ENCODE assay signal across 12 mouse cellular contexts in genomic region chr4:105206102-105206501, GRCm38 (mm10). TPM values are rescaled to one million over a fixed set of nuclear protein-coding genes. Genes with fewer than 3 reads are reported as not detected.
DNase-seq lines count a peak whose midpoint lies in the region; ATAC-seq and TF ChIP-seq lines count a peak whose summit lies in the region.
"Had no signal": no experiment of that assay in that cellular context is flagged by ENCODE, and none has a peak within 500 bp of the region (broad histone marks: within the 10 kb centered on the region; RNA-seq: fewer than 3 reads in every experiment).

No protein-coding gene starts in this region.

- TF ChIP-seq POLR2A in limb, embryonic 14.5 days (IDR thresholded peaks at IDR 0.05; ENCODE audit: borderline replicate concordance, extremely low read depth, insufficient read depth, insufficient read length) = no peak

- H3K4me1 ChIP-seq in kidney, embryonic 15.5 days = peaks cover 66% of the 10 kb centered on the region
- peaks cover 60% of the 10 kb centered on the region for H3K4me1 ChIP-seq in forebrain, embryonic 13.5 days
- peaks cover 58% of the 10 kb centered on the region for H3K4me1 ChIP-seq in limb, embryonic 14.5 days (ENCODE audit: control insufficient read depth, insufficient read depth, low read length)

- H3K27me3 ChIP-seq in kidney, embryonic 15.5 days = no peaks in the 10 kb centered on the region
- no peaks in the 10 kb centered on the region for H3K27me3 ChIP-seq in forebrain, embryonic 13.5 days
- H3K27me3 ChIP-seq in limb, embryonic 14.5 days (ENCODE audit: control insufficient read depth, insufficient read depth, low read length) = no peaks in the 10 kb centered on the region
- H3K27me3 ChIP-seq: CH12.LX had no signal

- no peak overlapping the region for H3K4me3 ChIP-seq in kidney, embryonic 15.5 days (replicated peaks)
- H3K4me3 ChIP-seq in forebrain, embryonic 13.5 days = no peak overlapping the region
- no peak overlapping the region for H3K4me3 ChIP-seq in limb, embryonic 14.5 days (replicated peaks; ENCODE audit: low read length)
- H3K4me3 ChIP-seq: myocyte had no signal

- peak overlapping the region; percentile 78 for H3K27ac ChIP-seq in kidney, embryonic 15.5 days
- H3K27ac ChIP-seq in forebrain, embryonic 13.5 days = 0 out of 2 replicates have a peak overlapping the region, but pooled peaks have one; percentile 11
- peak overlapping the region; percentile 58; the same call in 1 of the 2 replicates for H3K27ac ChIP-seq in limb, embryonic 14.5 days (replicated peaks; ENCODE audit: low read depth, low read length)

- peaks cover 33% of the 10 kb centered on the region for H3K36me3 ChIP-seq in kidney, embryonic 15.5 days
- peaks cover 37% of the 10 kb centered on the region for H3K36me3 ChIP-seq in forebrain, embryonic 13.5 days (ENCODE audit: poor library complexity, severe bottlenecking)
- peaks cover 39% of the 10 kb centered on the region for H3K36me3 ChIP-seq in limb, embryonic 14.5 days (ENCODE audit: control insufficient read depth, insufficient read depth, low read length)

- no peak overlapping the region for H3K4me2 ChIP-seq in kidney, embryonic 15.5 days
- no peak overlapping the region for H3K4me2 ChIP-seq in forebrain, embryonic 13.5 days
- 0 out of 2 replicates have a peak overlapping the region, but pooled peaks have one; percentile 34 for H3K4me2 ChIP-seq in limb, embryonic 14.5 days (replicated peaks; ENCODE audit: low read depth, low read length, severe bottlenecking)
- H3K4me2 ChIP-seq: heart, embryonic 11.5 days had no signal

- 58% methylated on average over 6 of the region's 6 CpGs for WGBS in kidney, embryonic 15.5 days
- WGBS in forebrain, embryonic 13.5 days = 87% methylated on average over 6 of the region's 6 CpGs
- WGBS in limb, embryonic 14.5 days = 27% methylated on average over 6 of the region's 6 CpGs

- no peak for DNase-seq in kidney, postnatal 4 days
- DNase-seq in embryo, embryonic 11 days = peak; percentile 61
- DNase-seq in limb, embryonic 14.5 days (ENCODE audit: low spot score) = no peak
- no peak for DNase-seq in frontal cortex, postnatal 10 days (ENCODE audit: low spot score in 2 of 2)
- DNase-seq in right cerebral cortex, postnatal 25 days = no peak
- DNase-seq: cerebellum, postnatal 14 days; kidney, adult 18-20 months had no signal

- H3K9me3 ChIP-seq in kidney, embryonic 15.5 days (replicated peaks) = no peaks in the 10 kb centered on the region
- no peaks in the 10 kb centered on the region for H3K9me3 ChIP-seq in forebrain, embryonic 13.5 days (replicated peaks)
- no peaks in the 10 kb centered on the region for H3K9me3 ChIP-seq in limb, embryonic 14.5 days (ENCODE audit: control insufficient read depth, low read length)

- no peak for ATAC-seq in kidney, embryonic 15.5 days (replicated peaks; ENCODE audit: low FRiP score)
- ATAC-seq in forebrain, embryonic 13.5 days = no peak
- ATAC-seq in limb, embryonic 14.5 days (ENCODE audit: low FRiP score, low read depth) = no peak

- H3K9ac ChIP-seq in kidney, embryonic 15.5 days = no peak overlapping the region
- no peak overlapping the region for H3K9ac ChIP-seq in forebrain, embryonic 13.5 days
- H3K9ac ChIP-seq in limb, embryonic 14.5 days (ENCODE audit: low read depth, low read length, severe bottlenecking) = no peak overlapping the region

RNA-seq across cellular contexts. Expression of gene Plpp3, which starts 49.0 kb away (rescaled TPM):
- 58.2 and 65.5 TPM in 2 replicates for polyA plus RNA-seq in kidney, embryonic 15.5 days (2015; fragmentation: Nextera tagmentation; extraction: Ambion mirVana)
- polyA plus RNA-seq in forebrain, embryonic 13.5 days (2015; fragmentation: Nextera tagmentation; extraction: Ambion mirVana) = 85.7 and 87.9 TPM in 2 replicates
- 112 and 124 TPM in 2 replicates for polyA plus RNA-seq in limb, embryonic 14.5 days (2012; rRNA removed)
- 117 and 130 TPM in 2 replicates for polyA plus RNA-seq in limb, embryonic 14.5 days (2014; fragmentation: Nextera tagmentation; extraction: Ambion mirVana)

Comparison
In these comparisons a context has a peak if more than half of its experiments do, and no peak if none do; other contexts are left out.
1. H3K27ac ChIP-seq: peak in every context shown above with its lines; median percentile 78 in kidney, embryonic 15.5 days; 58 in limb, embryonic 14.5 days; 11 in forebrain, embryonic 13.5 days.